Mouse (Mus musculus) heart, adult 18-20 months (tissue): Measurements from ENCODE around the gene Stpg1. TPM values are rescaled to one million over a fixed set of nuclear protein-coding genes. Genes with fewer than 3 reads are reported as not detected.

Source experiments
- DNase-seq, 2 experiments: peaks; one replicate each; pipeline ENCODE4 v3.0.0; 2021 to 2022; ENCODE audit warnings: mixed read lengths in 1 of 2
- total RNA-seq, 2 experiments: library from RNA; stranded (reverse); gene quantifications; 2 replicates each; pipeline ENCODE4 v1.2.3; 2021

Stpg1 gene
- total RNA-seq, 2 experiments from 2014 or later = 1.0 TPM; not detected in 1

DNA sequence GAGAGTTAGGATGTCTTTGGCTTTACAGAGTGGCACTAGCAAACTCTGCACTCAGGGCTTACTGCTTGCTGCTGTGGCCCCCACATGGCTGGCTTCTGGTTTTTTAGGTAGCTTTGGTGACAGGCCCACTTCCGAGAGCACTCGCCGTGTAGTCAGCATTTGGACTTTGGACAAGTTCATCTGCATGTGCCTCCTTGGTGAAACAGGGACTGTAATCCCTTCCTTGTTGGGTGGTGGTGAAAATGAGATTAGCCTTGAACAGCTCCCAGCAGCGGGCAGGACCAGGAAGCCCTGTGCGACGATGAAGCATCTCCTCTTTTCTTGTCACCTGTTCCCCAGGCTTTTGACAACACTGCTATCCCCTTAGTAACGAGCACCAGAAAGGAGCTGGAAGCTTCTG, 19.3 kb downstream of the Stpg1 start:
- DNase-seq = no peak

GRCm38 (mm10) chr4:135514925-135515324, 20.3 kb downstream of the Stpg1 start:
- no peak for DNase-seq

DNA sequence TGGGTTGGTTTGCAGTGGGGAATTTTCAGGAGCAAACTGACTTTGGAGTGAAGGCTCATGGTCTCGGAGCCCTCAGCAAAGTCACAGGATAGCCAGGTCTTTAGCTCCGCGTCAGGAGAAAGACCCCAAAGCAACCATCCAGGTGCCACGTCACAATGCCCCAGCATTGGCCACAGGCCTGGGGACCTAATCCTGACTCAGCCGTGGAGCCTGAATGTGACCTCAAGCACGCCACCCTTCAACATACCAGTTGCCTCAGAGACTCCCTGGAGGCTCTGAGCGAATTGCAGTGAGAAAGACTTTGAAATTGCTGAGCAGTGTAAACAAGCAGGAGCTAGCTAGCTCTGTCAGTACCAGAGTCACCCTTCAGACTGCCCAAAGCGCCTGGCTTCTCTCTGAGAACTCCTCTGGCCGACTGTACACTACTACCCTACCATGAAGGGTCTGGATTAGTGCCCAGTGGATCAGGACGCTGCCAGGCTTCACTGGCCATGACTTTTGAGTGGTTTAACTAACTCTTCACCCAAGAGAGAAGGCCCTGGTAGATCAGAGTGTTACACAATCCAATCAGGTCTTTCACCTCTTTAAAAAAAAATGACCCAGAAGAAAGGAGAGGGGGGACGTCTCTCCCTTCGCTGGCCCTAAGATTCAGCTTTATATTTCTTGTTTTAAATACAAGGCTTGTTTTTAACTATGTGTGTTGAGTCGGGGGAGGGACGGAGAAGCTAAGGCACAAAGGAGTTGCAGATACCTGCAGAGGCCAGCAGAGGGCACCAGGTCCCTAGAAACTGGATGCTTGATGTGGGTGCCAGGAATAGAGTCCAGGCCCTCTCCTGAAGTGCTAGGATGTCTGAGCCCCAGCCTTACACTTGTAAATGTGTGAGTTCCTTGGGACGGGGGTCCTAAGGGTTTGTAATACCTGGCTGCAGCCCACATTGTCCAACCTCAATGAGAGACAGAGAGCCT, 22.0 kb downstream of the Stpg1 start:
- DNase-seq = peak; percentile 43 to 77

DNA sequence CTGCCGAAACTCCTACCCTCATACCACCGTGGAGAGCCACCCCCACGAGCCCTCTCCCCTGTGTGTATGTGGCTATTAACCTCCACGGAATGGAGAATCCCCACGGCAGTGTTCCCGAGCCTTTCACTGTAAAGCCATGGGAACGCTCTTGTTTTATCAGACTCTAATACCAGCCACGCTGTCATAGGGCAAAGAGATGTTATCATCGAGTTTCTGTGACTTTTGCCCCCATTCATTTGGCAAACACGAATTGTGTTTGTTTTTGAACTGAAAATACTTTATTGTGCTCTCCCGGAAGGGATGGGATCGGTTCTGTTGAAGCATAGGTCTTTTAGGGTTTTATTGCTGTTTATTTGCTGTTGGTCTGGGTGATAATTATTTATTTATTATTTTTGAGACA, 23.5 kb downstream of the Stpg1 start:
- no peak for DNase-seq

GRCm38 (mm10) chr4:135520421-135520820, 25.8 kb downstream of the Stpg1 start:
- no peak for DNase-seq

GRCm38 (mm10) chr4:135523939-135524338, 29.3 kb downstream of the Stpg1 start:
- DNase-seq = no peak

GRCm38 (mm10) chr4:135525057-135525456, 30.5 kb downstream of the Stpg1 start:
- DNase-seq = no peak

DNA sequence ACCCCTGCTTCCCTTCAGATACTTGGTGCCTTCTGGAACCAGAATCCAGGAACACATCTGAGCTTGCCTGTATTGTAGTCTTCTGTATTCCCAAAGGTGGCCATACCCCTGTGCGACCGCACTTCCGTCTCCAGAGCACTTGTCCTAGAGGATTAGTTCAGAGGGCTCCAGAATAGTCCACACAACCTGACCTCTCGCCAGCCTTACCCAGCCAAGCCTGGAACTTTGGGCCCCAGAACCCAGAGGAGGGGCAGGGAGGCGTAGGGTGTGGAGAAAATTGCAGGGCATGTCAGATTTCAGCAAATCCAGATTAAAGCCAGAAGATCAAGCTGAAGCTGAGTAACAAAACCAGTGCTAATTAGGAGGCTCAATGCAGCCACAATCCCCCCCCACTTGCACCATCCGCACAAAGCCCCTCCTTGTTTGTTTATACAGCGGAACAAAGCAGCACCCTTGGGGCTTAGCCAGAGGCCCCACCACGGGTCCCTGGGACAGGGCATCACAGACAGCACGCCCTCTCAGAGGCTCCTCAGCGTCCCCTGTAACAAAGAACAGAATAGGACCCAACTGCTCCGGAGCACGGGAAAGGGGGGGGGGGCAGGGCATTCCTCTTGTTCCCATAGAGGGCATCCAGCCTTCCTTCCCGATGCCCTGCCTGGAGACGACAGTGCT, 31.6 kb downstream of the Stpg1 start:
- no peak for DNase-seq

GRCm38 (mm10) chr4:135530270-135530669, 35.7 kb downstream of the Stpg1 start:
- DNase-seq = no peak

GRCm38 (mm10) chr4:135531236-135531635, 36.6 kb downstream of the Stpg1 start:
- DNase-seq = no peak

GRCm38 (mm10) chr4:135531771-135532613, 37.4 kb downstream of the Stpg1 start:
- DNase-seq = no peak

DNA sequence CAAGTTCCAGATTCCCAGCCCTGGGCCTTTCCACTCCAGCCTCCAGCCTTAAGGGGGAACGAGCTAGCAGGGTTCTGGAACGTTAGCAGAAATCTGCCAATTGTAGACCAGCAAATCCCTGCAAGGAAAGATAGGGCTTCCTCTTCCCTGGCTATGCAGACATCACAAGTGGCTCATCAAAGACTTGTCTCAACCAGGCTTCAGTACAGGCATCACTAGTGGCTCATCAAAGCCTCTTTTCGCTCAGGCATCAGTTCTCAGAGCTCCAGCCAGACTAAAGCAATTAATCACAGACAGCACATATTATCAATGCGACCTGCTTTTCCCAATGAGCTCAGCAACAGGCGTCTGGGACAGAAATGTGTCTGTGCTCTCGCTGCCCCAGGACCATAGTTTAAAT, 38.4 kb downstream of the Stpg1 start:
- no peak for DNase-seq

GRCm38 (mm10) chr4:135535021-135535420, 40.4 kb downstream of the Stpg1 start:
- no peak for DNase-seq

DNA sequence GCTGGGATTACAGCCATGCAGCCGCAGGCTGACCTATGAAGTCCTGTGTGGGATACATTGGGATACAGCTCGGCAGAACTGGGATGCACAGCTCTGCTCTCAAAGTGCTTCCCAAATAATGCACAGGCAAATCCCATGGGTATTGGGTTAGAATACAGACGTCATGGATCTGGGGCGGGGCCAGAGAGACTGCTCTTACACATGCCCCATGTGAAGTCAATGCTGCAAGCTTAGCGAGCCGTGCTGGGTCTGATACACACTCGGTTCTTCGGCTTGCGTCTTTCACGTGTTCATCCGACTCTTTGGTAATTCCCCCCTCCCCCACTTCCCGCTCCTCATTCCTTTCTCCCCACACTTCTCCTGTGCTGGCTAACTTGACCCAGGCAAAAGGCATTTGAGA, 44.5 kb downstream of the Stpg1 start:
- DNase-seq = no peak

- DNase-seq = no peak
Measured at GRCm38 (mm10) chr4:135540057-135540456, 45.5 kb downstream of the Stpg1 start.

GRCm38 (mm10) chr4:135544284-135544683, 49.7 kb downstream of the Stpg1 start:
- no peak for DNase-seq

DNA sequence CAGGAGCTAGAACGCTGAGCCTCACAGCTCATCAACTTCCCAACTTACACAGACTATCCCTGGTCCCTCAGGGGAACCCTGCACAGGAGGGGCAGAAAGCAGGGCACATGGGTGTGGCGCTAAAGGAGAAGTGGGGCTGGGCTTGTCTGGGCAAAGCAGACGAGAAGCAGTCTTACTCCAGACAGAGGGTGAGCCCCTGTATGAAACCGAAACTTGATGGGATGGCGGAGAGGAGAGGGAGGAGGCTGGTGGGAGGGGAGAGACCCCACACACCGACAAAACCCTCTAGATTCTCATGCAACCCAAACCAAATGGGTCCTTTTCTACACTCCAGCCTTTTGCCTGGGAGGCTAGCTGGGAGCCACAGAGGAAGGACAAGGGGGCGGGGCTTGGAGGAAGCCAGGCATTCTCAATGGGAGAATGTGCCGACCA, 50.5 kb downstream of the Stpg1 start:
- DNase-seq = peak; percentile 56 to 71

DNA sequence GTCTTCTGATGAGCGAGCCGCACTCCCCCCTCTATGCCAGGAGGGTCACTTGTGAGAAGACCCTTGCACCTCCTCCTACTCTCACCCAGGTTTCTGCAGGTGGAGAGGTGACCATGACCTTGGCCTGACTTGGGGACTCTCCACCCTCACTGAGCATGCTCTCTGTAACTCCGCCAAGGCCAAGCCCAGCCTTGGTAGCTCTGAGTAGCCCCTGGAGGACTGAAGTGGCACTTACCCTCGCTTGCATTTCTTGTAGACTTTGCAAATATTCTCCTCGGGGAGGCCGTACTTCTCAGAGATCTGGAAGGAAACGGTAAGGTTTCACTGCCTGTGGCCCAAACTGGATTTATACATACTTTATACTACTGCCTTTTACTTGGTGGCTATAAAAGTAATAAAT, 51.4 kb downstream of the Stpg1 start:
- no peak for DNase-seq

GRCm38 (mm10) chr4:135546793-135547192, 52.2 kb downstream of the Stpg1 start:
- no peak for DNase-seq

DNA sequence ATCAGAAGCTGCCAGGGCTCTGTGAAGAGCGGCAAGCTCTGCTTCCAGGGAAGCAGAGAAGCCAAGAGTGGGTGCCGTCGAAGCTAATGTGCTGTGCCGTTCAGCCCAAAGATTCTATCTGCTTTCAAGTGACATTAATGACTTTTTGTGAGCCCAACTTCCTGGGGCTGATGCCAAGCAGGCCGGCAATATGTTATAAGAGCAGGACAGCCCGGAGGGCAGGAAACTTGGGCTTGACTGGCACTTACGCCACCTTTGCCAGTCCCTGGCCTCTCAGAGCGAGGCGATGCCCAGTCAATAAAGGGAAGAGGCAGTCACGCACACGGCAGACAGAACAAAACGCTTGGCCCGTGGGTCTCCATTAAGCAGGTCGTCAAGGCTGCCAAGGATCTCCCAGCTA, 53.0 kb downstream of the Stpg1 start:
- no peak for DNase-seq

DNA sequence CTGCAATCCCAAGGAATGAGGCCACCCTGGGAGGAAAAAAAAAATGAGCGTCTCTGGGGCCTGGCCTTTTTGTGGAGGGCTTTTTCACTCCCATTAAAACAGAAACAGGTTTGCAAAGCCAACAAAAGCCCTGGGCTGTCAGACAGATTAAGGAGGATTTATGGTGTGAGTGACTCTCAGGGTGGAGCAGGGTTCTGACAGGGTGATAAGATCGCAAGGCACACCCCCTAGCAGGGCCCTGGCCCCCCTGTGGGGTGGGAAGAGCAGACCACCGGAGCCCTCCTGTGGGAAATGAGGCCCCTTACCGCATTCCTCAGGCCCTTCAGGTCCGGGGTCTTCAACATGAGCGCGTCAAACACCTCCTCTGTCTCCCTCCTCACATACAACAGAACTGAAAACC, 53.5 kb downstream of the Stpg1 start:
- DNase-seq = no peak

DNA sequence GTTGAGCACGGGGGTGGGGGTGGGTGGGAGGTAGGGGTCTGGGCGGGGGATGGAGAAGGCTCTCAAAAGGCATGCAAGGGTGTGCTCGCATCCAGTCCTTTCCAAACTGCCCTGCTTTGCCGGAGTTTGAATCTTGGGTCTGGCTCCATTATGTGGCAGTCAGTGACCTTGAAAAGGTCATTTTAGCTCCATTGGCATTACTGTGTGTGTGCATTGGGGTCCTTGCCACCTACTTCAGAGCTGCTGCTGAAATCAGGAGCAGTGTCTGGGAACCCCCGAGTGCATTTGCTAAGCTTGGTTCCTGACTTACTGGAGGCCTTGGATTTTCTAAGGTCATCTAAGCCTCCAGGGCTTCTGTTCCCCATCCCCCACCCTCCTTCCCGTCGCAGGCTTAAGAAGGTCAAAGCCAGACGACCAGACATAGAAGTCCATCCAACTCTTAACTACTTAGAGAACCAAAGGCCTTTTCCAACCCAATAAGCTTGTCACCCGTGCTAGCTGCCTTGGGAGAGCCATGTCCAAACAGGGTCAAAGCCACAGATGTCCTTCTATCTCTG, 54.0 kb downstream of the Stpg1 start:
- DNase-seq = no peak
